Mouse (Mus musculus): Measurements from ENCODE around the gene Elf5.

GRCm38 (mm10) chr2:103446326-103446725 is 34.8 kb downstream of the Elf5 start:
- TF ChIP-seq CTCF (IDR thresholded peaks at IDR 0.05; ENCODE audit: low read depth) (no peak), EP300 (optimal IDR thresholded peaks at IDR 0.05) (no peak)

All from stomach, postnatal 0 days (tissue).